Mouse (Mus musculus): Measurements from ENCODE around the gene Dusp11. TPM values are rescaled to one million over a fixed set of nuclear protein-coding genes. Genes with fewer than 3 reads are reported as not detected.
"Not testable (repeated sequence)": the region's sequence is repeated elsewhere in the genome, so short reads cannot be mapped to it uniquely, and the experiment has no call there.

The Dusp11 gene
- total RNA-seq, 2 experiments from 2014 or later = 78.1 to 88.9 TPM

DNA sequence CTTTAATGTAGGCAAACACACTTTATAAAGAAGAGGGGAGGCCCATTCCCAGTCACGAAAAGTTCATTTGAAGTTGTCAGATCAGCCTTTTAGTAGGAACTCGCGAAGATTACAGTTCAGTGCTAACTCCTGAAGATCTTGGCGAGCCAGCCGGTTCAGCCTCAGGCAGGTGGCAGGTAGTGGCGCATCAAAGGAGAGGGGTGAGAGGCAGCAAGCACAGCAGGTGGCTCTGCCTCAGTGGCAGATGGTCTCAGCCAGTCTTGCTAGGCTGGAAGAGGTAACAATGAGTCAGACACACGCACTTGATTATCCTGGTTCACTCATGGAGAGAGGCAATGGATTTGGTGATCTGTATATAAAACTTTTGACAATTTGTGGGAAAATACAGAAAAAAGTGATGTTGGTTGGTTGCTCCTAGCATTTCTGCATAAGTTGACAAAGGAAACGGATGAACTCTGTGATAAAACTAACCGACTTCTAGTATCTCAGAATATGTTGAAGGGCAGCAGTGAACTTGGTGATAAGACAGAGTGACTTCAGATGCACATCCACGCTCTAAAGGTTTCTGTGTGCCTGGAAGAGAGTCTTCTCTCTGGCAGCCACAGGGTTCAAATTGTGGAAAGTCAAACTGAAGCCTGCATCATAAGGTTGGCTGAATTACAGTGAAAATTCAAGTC, 13.6 kb upstream of the Dusp11 start:
- Histone ChIP-seq H3K4me3 (no peak overlapping the region), H3K27ac (no peak overlapping the region)
- DNase-seq (ENCODE audit: extremely low spot score in 1 of 2, low spot score in 2 of 2) = no peak
- TF ChIP-seq CTCF (IDR thresholded peaks at IDR 0.05) = no peak
- intact Hi-C loops (cut with DNase I) = no loop called here

DNA sequence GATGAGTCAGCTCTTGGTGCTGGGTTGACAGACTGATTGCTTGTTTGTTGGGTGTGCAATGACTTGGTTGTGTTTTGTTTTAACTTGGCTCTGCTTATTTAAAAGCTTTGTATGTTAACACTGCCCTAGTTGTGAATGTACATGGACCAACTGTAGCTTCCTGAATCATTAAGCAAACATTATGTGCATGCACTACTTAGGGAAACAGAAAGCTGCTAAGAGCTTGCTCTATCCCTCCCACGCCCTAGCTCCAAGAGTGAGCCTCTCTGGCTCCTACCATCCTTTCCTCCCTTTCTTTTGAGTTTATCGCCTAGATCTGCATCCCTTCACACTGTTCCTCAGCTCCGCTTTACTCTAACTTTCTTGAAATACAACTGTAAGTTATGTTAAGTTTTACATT, 11.9 kb upstream of the Dusp11 start:
- Histone ChIP-seq H3K4me3 (no peak overlapping the region), H3K27ac (no peak overlapping the region)
- DNase-seq (ENCODE audit: extremely low spot score in 1 of 2, low spot score in 2 of 2) = no peak
- intact Hi-C loops (cut with DNase I) = no loop called here
- TF ChIP-seq CTCF (IDR thresholded peaks at IDR 0.05) = no peak

- TF ChIP-seq CTCF (IDR thresholded peaks at IDR 0.05) = no peak
- Histone ChIP-seq H3K4me3 (no peak overlapping the region), H3K27ac (no peak overlapping the region)
- intact Hi-C loops (cut with DNase I) = no loop called here
- DNase-seq (ENCODE audit: extremely low spot score in 1 of 2, low spot score in 2 of 2) = no peak
These were observed 11.2 kb upstream of the Dusp11 start for GRCm38 (mm10) chr6:85972699-85973098.

- intact Hi-C loops (cut with DNase I) = no loop called here
- no peak overlapping the region for H3K4me3 ChIP-seq
- no peak for DNase-seq (ENCODE audit: extremely low spot score in 1 of 2, low spot score in 2 of 2)
- TF ChIP-seq CTCF (IDR thresholded peaks at IDR 0.05) = no peak
- no peak overlapping the region for H3K27ac ChIP-seq
These were observed 8.4 kb upstream of the Dusp11 start for GRCm38 (mm10) chr6:85969889-85970288.

DNA sequence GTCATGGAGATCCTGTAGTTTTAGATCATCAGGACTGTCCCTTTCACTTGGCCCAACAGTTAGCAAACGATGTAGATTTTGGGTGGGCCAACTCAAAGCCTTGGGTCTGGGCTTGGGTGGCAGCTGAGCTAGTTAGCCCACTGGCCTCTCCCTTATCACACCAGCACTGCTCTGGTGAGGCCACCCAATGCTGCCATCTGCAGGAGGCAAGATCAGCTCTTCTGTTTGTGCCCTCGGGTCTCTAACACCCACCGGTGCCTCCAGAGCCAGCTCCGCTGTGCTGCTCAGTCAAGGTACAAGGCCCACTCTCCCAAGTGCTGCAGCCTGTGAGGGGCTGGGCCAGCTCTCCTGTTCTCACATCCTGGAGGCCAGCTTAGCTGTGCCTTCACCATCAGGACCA, 5.2 kb upstream of the Dusp11 start:
- intact Hi-C loops (cut with DNase I) = no loop called here
- TF ChIP-seq CTCF (IDR thresholded peaks at IDR 0.05) = peak; percentile 6; the same call in 1 of the 2 replicates
- DNase-seq (ENCODE audit: extremely low spot score in 1 of 2, low spot score in 2 of 2) = no peak
- H3K27ac ChIP-seq = no peak overlapping the region
- H3K4me3 ChIP-seq = no peak overlapping the region

DNA sequence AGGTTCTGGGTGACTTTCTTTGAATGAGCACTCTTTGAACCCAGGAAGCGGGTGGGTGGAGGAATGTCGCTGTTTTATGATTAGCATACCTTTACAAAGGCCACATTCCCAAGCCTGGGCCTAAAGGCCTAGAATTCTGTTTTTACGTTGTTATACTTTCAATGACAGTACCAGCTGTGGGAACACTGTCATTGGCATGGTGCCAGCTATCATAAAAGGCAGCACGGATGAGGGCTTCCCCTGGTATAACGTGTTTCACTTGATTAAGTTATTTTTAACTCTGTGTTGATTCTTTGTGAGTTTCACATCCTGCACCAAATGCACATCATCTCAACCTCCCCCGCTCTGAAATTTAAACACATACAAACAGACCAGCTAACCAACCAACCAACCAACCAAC, 4.6 kb upstream of the Dusp11 start:
- DNase-seq (ENCODE audit: extremely low spot score in 1 of 2, low spot score in 2 of 2); intact Hi-C loops (cut with DNase I): not testable (repeated sequence)

GRCm38 (mm10) chr6:85957581-85957980, 3.9 kb downstream of the Dusp11 start:
- intact Hi-C loops (cut with DNase I) = no loop called here
- no peak overlapping the region for H3K4me3 ChIP-seq
- no peak for TF ChIP-seq CTCF (IDR thresholded peaks at IDR 0.05)
- no peak overlapping the region for H3K27ac ChIP-seq
- DNase-seq (ENCODE audit: extremely low spot score in 1 of 2, low spot score in 2 of 2) = no peak

More for the DNA sequence above, 4.6 kb upstream of the Dusp11 start:
- H3K4me3 ChIP-seq, H3K27ac ChIP-seq: not testable (repeated sequence)

DNA sequence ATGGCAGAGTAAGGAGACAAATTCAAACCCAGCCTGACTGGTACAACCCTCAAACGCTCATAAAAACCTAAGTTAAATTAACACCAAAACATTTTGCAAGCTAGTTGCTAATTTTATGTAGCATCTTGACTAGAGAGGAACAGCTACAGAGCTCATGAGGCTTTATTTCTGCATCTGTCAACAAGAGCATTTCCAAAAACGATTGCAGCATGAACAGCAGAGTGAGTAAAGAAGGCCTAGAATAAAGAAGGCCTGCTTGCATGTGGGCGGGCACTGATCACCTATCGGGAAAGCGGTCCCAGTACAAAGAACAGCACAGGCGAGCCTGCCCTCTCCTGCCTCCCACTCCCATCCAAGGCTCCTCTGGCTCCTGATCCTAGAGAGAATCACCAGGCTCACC, 12.9 kb downstream of the Dusp11 start:
- no peak overlapping the region for H3K27ac ChIP-seq
- intact Hi-C loops (cut with DNase I) = no loop called here
- H3K4me3 ChIP-seq = no peak overlapping the region
- TF ChIP-seq CTCF (IDR thresholded peaks at IDR 0.05) = no peak
- no peak for DNase-seq (ENCODE audit: extremely low spot score in 1 of 2, low spot score in 2 of 2)

DNA sequence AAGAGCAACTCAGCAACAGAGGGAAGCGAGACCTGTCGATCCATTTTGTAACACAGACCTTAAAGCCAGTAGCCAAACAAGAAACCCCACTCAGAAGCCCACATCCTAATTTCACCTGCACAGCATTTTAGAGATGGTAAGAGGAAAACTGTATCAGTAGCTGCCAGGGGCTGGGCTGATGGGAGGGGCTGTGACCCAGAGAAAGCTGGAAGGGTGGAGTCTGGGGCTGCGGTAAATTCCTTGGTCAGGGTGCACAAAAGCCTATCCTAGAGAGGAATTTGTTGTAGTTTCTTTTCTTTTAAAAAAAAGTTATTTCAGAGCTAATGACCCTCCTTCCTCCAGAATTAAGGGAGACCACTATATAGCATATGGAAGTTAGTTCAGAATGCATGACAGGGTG, 19.0 kb downstream of the Dusp11 start:
- intact Hi-C loops (cut with DNase I) = no loop called here
- DNase-seq (ENCODE audit: extremely low spot score in 1 of 2, low spot score in 2 of 2) = no peak
- Histone ChIP-seq H3K27ac (no peak overlapping the region), H3K4me3 (no peak overlapping the region)
- no peak for TF ChIP-seq CTCF (IDR thresholded peaks at IDR 0.05)

DNA sequence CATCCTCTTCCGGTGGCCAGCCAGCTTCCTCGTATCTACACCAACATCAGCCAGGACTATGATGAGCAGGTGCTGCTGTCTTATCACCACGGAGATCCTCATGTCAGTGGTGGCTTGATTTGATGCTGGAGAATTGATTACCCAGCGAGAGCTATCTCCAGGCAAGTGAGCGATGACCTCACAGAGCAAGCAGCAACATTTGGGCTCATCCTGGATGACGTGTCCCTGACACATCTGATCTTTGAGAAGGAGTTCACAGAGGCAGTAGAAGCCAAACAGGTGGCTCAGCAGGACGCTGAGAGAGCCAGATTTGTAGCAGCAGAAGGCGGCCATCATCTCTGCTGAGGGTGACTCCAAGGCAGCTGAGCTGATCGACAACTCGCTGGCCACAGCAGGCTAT, 22.8 kb downstream of the Dusp11 start:
- no peak for DNase-seq (ENCODE audit: extremely low spot score in 1 of 2, low spot score in 2 of 2)
- intact Hi-C loops (cut with DNase I) = no loop called here
- Histone ChIP-seq H3K4me3 (no peak overlapping the region), H3K27ac (no peak overlapping the region)
- TF ChIP-seq CTCF (IDR thresholded peaks at IDR 0.05) = no peak

GRCm38 (mm10) chr6:85936508-85937465, 24.7 kb downstream of the Dusp11 start:
- DNase-seq (ENCODE audit: extremely low spot score in 1 of 2, low spot score in 2 of 2) = peak; percentile 79 to 84
- Histone ChIP-seq H3K4me3 (peak overlapping the region; percentile 60), H3K27ac (peak overlapping the region; percentile 76)
- TF ChIP-seq CTCF (IDR thresholded peaks at IDR 0.05) = peak; percentile 68
- intact Hi-C loops (cut with DNase I) = loop anchor here (1.0 kb wide), 1 partner anchor 68 kb away; no protein-coding TSS in a partner anchor

DNA sequence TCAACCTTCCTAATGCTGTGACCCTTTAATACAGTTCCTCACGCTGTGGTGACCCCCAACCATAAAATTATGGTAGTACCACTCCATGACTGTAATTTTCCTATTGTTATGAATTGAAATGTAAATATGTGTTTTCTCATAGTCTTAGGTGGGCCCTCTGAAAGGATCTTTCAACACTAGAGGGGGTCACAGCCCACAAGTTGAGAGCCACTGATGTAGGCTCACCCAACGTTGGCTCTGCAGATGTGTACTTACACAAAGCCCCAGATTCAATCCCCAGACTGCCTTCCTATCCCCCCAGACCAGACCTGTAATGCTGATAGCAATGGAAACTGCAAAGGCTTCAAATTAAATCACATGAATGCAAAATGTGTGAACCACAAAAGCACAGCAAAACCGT, 25.8 kb downstream of the Dusp11 start:
- Histone ChIP-seq H3K4me3 (no peak overlapping the region), H3K27ac (no peak overlapping the region)
- no peak for DNase-seq (ENCODE audit: extremely low spot score in 1 of 2, low spot score in 2 of 2)
- no peak for TF ChIP-seq CTCF (IDR thresholded peaks at IDR 0.05)
- intact Hi-C loops (cut with DNase I) = no loop called here

Measured in left cerebral cortex, adult 2 months (tissue).